Mouse (Mus musculus) neural tube, embryonic 14.5 days (tissue): Measurements from ENCODE around the gene Txlng. TPM values are rescaled to one million over a fixed set of nuclear protein-coding genes. Genes with fewer than 3 reads are reported as not detected.

Experiments used
- ATAC-seq: fragments of 200-750 bp; cut with Nextera tagmentation; 2 replicates; pipeline ENCODE4 v1.8.0; 2017; ENCODE audit warnings: low read depth, mild to moderate bottlenecking, moderate TSS enrichment, moderate library complexity
- H3K27ac ChIP-seq: fragments of 300-500 bp; sonication (generic); 2 replicates; pipeline ENCODE4 v1.5.1; 2014; ENCODE audit warnings: low read depth, mild to moderate bottlenecking, control low read depth, low read length, moderate library complexity, mixed read lengths
- H3K27me3 ChIP-seq: fragments of 300-500 bp; sonication (generic); 2 replicates; pipeline ENCODE4 v1.6.1; 2014; ENCODE audit warnings: low read length; ENCODE audit not compliant: control insufficient read depth, insufficient read depth
- H3K36me3 ChIP-seq: fragments of 300-500 bp; sonication (generic); 2 replicates; pipeline ENCODE4 v1.6.1; 2014; ENCODE audit warnings: low read length, mixed read lengths; ENCODE audit not compliant: control insufficient read depth, insufficient read depth
- H3K4me1 ChIP-seq: fragments of 300-500 bp; sonication (generic); 2 replicates; pipeline ENCODE4 v1.6.1; 2014; ENCODE audit warnings: low read length; ENCODE audit not compliant: control insufficient read depth, insufficient read depth
- H3K4me2 ChIP-seq: fragments of 300-500 bp; sonication (generic); 2 replicates; pipeline ENCODE4 v1.6.1; 2014; ENCODE audit warnings: mild to moderate bottlenecking, low read depth, low read length, control low read depth
- H3K4me3 ChIP-seq: fragments of 300-500 bp; sonication (generic); 2 replicates; pipeline ENCODE4 v1.5.1; 2014; ENCODE audit warnings: low read depth, low read length, control low read depth, mixed read lengths
- H3K9ac ChIP-seq: fragments of 300-500 bp; sonication (generic); replicated peaks from 2 replicates; pipeline ENCODE4 v1.6.1; 2014; ENCODE audit warnings: low read depth, mild to moderate bottlenecking, control low read depth, low read length, mixed read lengths
- H3K9me3 ChIP-seq: fragments of 300-500 bp; sonication (generic); 2 replicates; pipeline ENCODE4 v1.6.1; 2016; ENCODE audit warnings: low read length; ENCODE audit not compliant: control insufficient read depth
- WGBS: fragments of 180-500 bp; shearing (Covaris S2); extraction: QIAGEN DNeasy Blood & Tissue Kit; methylation state at CpG from one replicate; pipeline ENCODE4 v1.1.7; 2014; 5-methylcytosine and 5-hydroxymethylcytosine counted together
- polyA plus RNA-seq: library from polyadenylated mRNA; unstranded; fragments of >200 nt; fragmentation: Nextera tagmentation; extraction: Ambion mirVana; gene quantifications from 2 replicates; pipeline ENCODE4 v1.2.1, GENCODE M21; 2014

The Txlng gene
- 13.6 and 15.0 TPM in 2 replicates for polyA plus RNA-seq

GRCm38 (mm10) chrX:162829203-162829708, at the start of gene Txlng:
TSS of gene Txlng (minus strand) at chrX:162829454.
- Histone ChIP-seq H3K4me3 (peak within 1 kb of the TSS; percentile 42), H3K4me2 (peak within 1 kb of the TSS; percentile 75), H3K9me3 (no peaks in the 10 kb centered on the region), H3K9ac (peak within 1 kb of the TSS; percentile 53), H3K36me3 (no peaks in the 10 kb centered on the region), H3K27me3 (no peaks in the 10 kb centered on the region), H3K27ac (no peak within 1 kb of the TSS), H3K4me1 (no peaks in the 10 kb centered on the region)
- peak; percentile 98 for ATAC-seq
- 9% methylated on average over 34 of the region's 37 CpGs for WGBS

- H3K9me3 ChIP-seq, result no peaks in the 10 kb centered on the region
- no peaks in the 10 kb centered on the region for H3K4me1 ChIP-seq
- no peak overlapping the region for H3K4me2 ChIP-seq
- no peak overlapping the region for H3K4me3 ChIP-seq
- no peak for ATAC-seq
- 88% methylated on average over 3 of the region's 3 CpGs for WGBS
- H3K27me3 ChIP-seq, result no peaks in the 10 kb centered on the region
- no peak overlapping the region for H3K27ac ChIP-seq
- H3K36me3 ChIP-seq, result no peaks in the 10 kb centered on the region
- no peak overlapping the region for H3K9ac ChIP-seq
Observed at GRCm38 (mm10) chrX:162878236-162878635, 49.0 kb upstream of the Txlng start.

GRCm38 (mm10) chrX:162873761-162874160, 44.5 kb upstream of the Txlng start:
- H3K36me3 ChIP-seq, result no peaks in the 10 kb centered on the region
- H3K9ac ChIP-seq, result no peak overlapping the region
- ATAC-seq, result no peak
- H3K27me3 ChIP-seq, result no peaks in the 10 kb centered on the region
- H3K4me2 ChIP-seq, result no peak overlapping the region
- no peak overlapping the region for H3K4me3 ChIP-seq
- H3K4me1 ChIP-seq, result no peaks in the 10 kb centered on the region
- H3K27ac ChIP-seq, result no peak overlapping the region
- no peaks in the 10 kb centered on the region for H3K9me3 ChIP-seq
- WGBS, result 90% methylated on average over 2 of the region's 2 CpGs

- 52% methylated on average over 4 of the region's 4 CpGs for WGBS
- Histone ChIP-seq H3K4me1 (no peaks in the 10 kb centered on the region), H3K4me2 (no peak overlapping the region), H3K9ac (no peak overlapping the region), H3K9me3 (no peaks in the 10 kb centered on the region), H3K4me3 (no peak overlapping the region), H3K36me3 (no peaks in the 10 kb centered on the region; the same call in 1 of the 2 replicates), H3K27me3 (no peaks in the 10 kb centered on the region), H3K27ac (no peak overlapping the region)
- no peak for ATAC-seq
Observed at GRCm38 (mm10) chrX:162871734-162872517, 42.7 kb upstream of the Txlng start.

GRCm38 (mm10) chrX:162868294-162868965, 39.2 kb upstream of the Txlng start:
- no peaks in the 10 kb centered on the region for H3K4me1 ChIP-seq
- no peak overlapping the region for H3K9ac ChIP-seq
- H3K4me2 ChIP-seq, result no peak overlapping the region
- H3K27me3 ChIP-seq, result no peaks in the 10 kb centered on the region
- no peaks in the 10 kb centered on the region for H3K9me3 ChIP-seq
- 91% methylated on average over 3 of the region's 3 CpGs for WGBS
- ATAC-seq, result no peak
- no peak overlapping the region for H3K27ac ChIP-seq
- H3K4me3 ChIP-seq, result no peak overlapping the region
- H3K36me3 ChIP-seq, result no peaks in the 10 kb centered on the region; the same call in 1 of the 2 replicates

GRCm38 (mm10) chrX:162848682-162849081, 19.4 kb upstream of the Txlng start:
- Histone ChIP-seq H3K4me2 (no peak overlapping the region), H3K36me3 (no peaks in the 10 kb centered on the region), H3K27me3 (no peaks in the 10 kb centered on the region), H3K4me3 (no peak overlapping the region), H3K9ac (no peak overlapping the region), H3K27ac (no peak overlapping the region), H3K9me3 (no peaks in the 10 kb centered on the region), H3K4me1 (no peaks in the 10 kb centered on the region)
- 88% methylated on average over 1 of the region's 1 CpGs for WGBS
- no peak for ATAC-seq

GRCm38 (mm10) chrX:162845531-162845930, 16.3 kb upstream of the Txlng start:
- Histone ChIP-seq H3K27me3 (no peaks in the 10 kb centered on the region), H3K4me2 (no peak overlapping the region), H3K9me3 (no peaks in the 10 kb centered on the region), H3K4me3 (no peak overlapping the region), H3K9ac (no peak overlapping the region), H3K36me3 (no peaks in the 10 kb centered on the region), H3K27ac (no peak overlapping the region), H3K4me1 (no peaks in the 10 kb centered on the region)
- no peak for ATAC-seq
- WGBS, result 96% methylated on average over 3 of the region's 3 CpGs

GRCm38 (mm10) chrX:162844447-162845100, 15.3 kb upstream of the Txlng start:
- no peaks in the 10 kb centered on the region for H3K9me3 ChIP-seq
- no peak for ATAC-seq
- no peaks in the 10 kb centered on the region for H3K4me1 ChIP-seq
- no peaks in the 10 kb centered on the region for H3K27me3 ChIP-seq
- H3K27ac ChIP-seq, result no peak overlapping the region
- H3K4me3 ChIP-seq, result no peak overlapping the region
- WGBS, result 72% methylated on average over 8 of the region's 8 CpGs
- H3K4me2 ChIP-seq, result no peak overlapping the region
- H3K36me3 ChIP-seq, result no peaks in the 10 kb centered on the region
- no peak overlapping the region for H3K9ac ChIP-seq

GRCm38 (mm10) chrX:162832101-162832500, 2.8 kb upstream of the Txlng start:
- no peaks in the 10 kb centered on the region for H3K9me3 ChIP-seq
- 20% methylated on average over 3 of the region's 3 CpGs for WGBS

More at GRCm38 (mm10) chrX:162832101-162832500, 2.8 kb upstream of the Txlng start:
- Histone ChIP-seq H3K4me1 (no peaks in the 10 kb centered on the region), H3K36me3 (no peaks in the 10 kb centered on the region), H3K27me3 (no peaks in the 10 kb centered on the region), H3K27ac (no peak overlapping the region), H3K4me2 (no peak overlapping the region), H3K4me3 (no peak overlapping the region), H3K9ac (no peak overlapping the region)
- no peak for ATAC-seq
